Mouse (Mus musculus): Measurements from ENCODE around the gene Cox8a. TPM values are rescaled to one million over a fixed set of nuclear protein-coding genes. Genes with fewer than 3 reads are reported as not detected.

Cox8a gene
- 242 TPM for total RNA-seq (2023)

GRCm38 (mm10) chr19:7217162-7217925 is at the start of gene Cox8a:
TSS of gene Cox8a (minus strand) at chr19:7217616.

DNA sequence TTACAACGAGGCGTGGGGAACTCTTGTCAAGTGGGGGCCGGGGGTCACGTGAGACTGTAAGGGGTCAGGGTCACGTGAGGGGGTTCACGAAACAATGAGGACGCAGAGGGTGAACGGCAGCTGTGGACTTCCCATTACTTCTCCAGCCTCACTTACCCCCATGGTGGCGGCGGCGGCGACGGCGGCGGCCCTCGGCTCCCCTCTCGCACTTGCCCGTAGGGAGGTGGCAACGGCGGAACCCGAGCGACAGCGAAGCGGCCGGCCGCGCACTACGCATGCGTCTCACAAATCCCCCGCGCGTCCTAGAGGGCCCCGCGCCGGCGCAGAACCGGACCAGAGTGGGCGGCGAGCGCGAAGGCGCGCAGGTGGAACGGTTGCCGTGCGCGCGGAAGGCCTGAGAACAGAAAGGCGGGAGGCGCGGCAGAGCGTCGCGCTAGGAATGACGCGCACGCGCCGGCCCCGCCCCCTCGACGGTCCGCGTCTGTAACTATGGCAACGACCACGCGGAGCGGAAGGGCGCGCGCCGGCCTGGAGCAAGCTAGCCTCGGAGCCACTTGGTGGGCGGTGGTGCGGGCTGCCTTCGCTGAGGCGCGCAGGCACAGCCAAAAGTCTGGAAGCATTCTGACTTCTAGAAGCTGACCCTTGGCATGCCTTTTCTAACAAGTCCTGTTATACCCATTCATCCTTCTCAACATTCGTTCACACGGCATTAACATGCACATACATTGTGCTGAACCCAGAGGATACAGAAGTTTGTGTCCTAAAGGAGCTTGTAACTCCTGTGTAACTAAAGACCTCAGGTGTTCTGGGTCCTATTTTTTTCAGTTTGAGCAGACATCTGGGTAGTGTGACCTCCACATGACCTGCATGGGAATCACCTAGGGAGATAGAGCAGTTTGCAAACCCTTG is 23.6 kb upstream of the Cox8a start, which contains the start of gene Naa40:
Gene Naa40 (minus strand): TSS at position 402 of the 909 bp plus-strand sequence.

DNA sequence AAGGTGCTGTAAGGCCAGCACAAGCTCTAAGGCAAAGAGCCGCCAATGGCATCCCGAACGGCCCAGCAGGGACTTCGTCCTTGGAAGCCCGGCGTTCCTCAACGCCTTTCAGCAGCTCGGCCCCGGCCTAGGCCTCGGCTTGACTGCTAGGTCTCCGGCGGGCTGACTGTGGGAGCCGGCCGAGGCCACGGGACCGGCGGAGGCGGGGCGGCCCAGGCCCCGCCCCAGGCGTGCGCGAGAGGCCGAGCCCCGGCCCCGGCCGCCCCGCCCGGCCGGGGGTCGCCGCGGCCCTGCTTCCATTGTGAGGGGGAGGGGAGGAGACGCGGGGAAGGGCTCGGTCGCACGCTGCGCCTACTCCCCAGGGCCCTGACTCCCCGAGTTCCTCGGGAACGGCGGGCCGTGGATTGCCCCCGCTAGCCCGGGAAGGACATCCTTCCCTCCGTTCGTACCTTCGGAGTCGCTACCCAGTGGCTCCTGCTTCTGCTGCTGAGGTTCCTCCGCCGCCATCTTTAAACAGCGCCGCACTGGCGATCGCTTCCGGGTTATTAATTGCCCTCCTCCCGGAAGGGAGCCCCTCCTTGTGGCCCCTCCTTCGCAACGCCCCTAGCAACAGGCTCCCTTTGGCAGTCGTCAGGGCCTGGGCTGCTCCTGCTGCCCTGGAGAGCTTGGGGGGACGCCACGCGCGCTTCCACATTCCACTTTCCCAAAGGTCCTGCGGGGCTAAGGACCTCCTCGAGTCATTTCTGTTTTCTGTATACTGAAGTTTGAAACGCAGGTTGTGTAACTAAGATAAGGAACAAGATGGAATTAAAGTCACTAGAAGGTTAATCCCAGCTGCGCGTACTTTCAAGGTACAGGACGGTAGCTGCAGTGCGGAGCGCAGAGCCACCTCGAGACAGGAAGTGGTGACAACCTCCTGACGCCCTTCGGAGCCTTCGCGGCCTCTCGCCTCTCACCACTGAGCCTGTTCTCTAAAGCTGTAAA is 11.4 kb downstream of the Cox8a start, which contains the start of gene Otub1:
Gene Otub1 (minus strand): TSS at position 564 of the 984 bp plus-strand sequence.

Other genes with a start within 250 kb of the Cox8a start
- gene Ppp1r14b, start 242.6 kb downstream of the Cox8a start, total RNA-seq (2023) = 120 TPM
- 6.9 TPM for gene Plcb3, start 241.1 kb downstream of the Cox8a start, total RNA-seq (2023)
- gene Fkbp2, start 237.1 kb downstream of the Cox8a start, total RNA-seq (2023) = 14.8 TPM
- gene Vegfb, start 230.0 kb downstream of the Cox8a start, total RNA-seq (2023) = 15.2 TPM
- gene Dnajc4, start 225.0 kb downstream of the Cox8a start, total RNA-seq (2023) = 17.2 TPM
- 6.0 TPM for gene Nudt22, start 221.5 kb downstream of the Cox8a start, total RNA-seq (2023)
- 4.3 TPM for gene Trpt1, start 221.5 kb downstream of the Cox8a start, total RNA-seq (2023)
- 152 TPM for gene Fermt3, start 198.1 kb downstream of the Cox8a start, total RNA-seq (2023)
- 117 TPM for gene Stip1, start 177.6 kb downstream of the Cox8a start, total RNA-seq (2023)
- gene Macrod1, start 160.8 kb downstream of the Cox8a start, total RNA-seq (2023) = 12.3 TPM
- not detected for gene Flrt1, start 111.9 kb downstream of the Cox8a start, total RNA-seq (2023)
- gene Otub1, start 11.3 kb downstream of the Cox8a start, total RNA-seq (2023) = 98.1 TPM
- 37.2 TPM for gene Naa40, start 23.6 kb upstream of the Cox8a start, total RNA-seq (2023)
- 0.89 TPM for gene Rcor2, start 49.7 kb upstream of the Cox8a start, total RNA-seq (2023)
- gene Mark2, start 124.2 kb upstream of the Cox8a start, total RNA-seq (2023) = 267 TPM
- 34.2 TPM for gene Spindoc, start 165.4 kb upstream of the Cox8a start, total RNA-seq (2023)
- 5.4 TPM for gene 2700081O15Rik, start 200.0 kb upstream of the Cox8a start, total RNA-seq (2023)

Data from CD8-positive naive resting alpha-beta T cell, adult 57 days (primary cell).